Mouse (Mus musculus) thymus, postnatal 10 days (tissue): ENCODE results near the gene Trim44.

Experiments
- DNase-seq, 2 experiments: peaks; one replicate each; pipeline ENCODE4 v3.0.0; 2021; ENCODE audit warnings: low spot score in 2 of 2

Trim44 gene

DNA sequence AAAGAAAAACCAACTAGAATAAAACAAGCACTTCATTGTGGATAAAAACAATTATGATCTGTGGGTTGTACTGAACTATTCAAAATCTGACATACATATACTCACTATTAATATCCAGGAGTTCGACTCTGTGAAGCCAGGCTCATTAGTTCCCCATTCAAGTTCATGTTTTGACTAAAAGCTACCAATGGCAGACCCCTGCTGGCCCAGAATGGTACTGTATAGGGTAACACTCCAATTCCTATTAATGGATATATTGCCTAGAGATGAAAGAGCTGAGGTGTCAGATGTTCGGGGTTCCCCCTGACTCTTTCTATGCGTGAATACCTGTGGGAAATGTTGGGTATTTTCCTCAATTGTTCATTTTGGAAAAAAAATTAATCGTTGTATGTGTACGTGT lies 117.6 kb downstream of the Trim44 start:
- DNase-seq: peak; percentile 54 to 75

DNA sequence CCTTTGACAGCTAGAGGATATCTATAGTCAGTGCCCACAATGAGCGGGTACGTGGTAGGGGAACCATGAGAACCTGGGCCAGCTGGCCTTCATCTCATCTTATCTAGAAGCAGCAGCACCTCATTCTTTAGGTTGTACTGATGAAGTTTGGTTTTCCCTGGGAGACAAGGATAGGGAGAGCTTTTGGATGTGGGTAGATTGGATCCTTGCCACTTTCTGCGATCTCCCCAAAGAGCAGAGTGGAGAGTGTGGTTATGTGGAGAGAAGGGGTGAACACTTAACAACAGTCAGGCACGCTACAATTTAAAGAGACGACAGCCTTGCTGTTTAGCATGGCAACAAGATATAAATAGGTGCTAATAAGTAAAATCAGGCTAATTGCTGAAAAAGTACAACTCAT lies 119.0 kb downstream of the Trim44 start:
- DNase-seq: no peak

DNA sequence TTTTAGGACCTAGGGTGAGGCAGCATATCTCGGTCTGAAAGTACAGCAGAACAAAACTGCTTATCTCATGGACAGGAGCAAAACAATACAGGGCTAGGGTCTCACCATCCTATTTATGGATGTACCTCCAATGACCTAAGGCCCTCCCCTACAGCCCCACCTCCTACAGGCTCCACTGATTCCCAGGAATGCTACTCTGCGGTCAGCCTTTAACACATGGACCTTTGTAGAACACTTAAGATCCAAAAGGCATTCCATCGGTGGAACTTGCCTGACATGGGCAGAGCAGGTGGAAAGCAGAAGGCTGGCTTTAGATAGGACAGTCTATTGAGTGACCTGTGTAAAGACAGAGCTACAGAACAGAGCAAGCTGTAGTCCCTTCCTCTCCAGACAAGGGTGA lies 120.3 kb downstream of the Trim44 start:
- DNase-seq: no peak

GRCm38 (mm10) chr2:102282081-102282480 lies 125.5 kb downstream of the Trim44 start:
- DNase-seq: no peak

GRCm38 (mm10) chr2:102279779-102280178 lies 127.8 kb downstream of the Trim44 start:
- DNase-seq: no peak

DNA sequence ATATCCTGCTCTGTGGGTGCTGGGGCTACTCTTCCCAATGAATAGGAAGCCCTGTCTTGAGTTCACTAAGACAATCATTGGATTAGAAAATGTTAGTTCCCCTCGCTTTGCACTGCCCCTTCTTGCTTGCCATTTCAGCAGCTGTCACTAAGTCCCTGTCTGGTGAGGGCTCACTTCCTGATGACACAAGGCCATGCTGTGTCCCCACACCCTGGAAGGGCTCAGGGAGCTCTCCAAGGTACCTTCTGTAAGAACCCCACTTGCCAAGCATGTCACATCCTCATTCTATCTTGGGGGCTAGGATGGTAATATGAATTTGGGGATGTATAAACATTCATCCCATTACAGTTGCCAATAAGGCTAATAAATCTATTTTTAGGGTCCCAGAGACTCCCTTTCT lies 129.7 kb downstream of the Trim44 start:
- DNase-seq: peak in 1 of 2 experiments; percentile 44

- DNase-seq: no peak
These were observed 134.3 kb downstream of the Trim44 start for GRCm38 (mm10) chr2:102273280-102273679.

GRCm38 (mm10) chr2:102267582-102268339 lies 139.9 kb downstream of the Trim44 start:
- no peak for DNase-seq

GRCm38 (mm10) chr2:102266911-102267310 lies 140.7 kb downstream of the Trim44 start:
- DNase-seq: no peak

DNA sequence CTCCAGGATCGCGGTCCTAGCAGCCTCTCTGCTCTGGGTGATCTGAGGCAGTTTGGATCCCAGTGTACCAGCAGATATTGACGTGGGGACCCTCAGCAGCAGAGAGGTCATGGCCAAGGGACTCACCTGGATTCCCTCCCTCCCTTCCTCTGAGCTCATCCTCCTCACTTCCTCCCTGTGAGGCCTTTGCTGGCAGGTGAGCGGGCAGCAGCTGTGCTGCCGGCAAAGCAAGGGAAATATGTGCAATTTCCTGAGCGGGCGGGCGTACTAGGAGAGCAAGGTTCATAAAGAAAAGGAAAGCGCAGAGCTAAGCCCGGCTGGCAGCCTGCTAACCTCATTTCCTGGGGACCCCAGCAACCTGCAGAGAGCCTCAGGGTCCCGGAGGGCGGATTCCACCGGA lies 148.5 kb downstream of the Trim44 start:
- peak; percentile 79 to 85 for DNase-seq

- no peak for DNase-seq
These were observed 148.9 kb downstream of the Trim44 start for GRCm38 (mm10) chr2:102258682-102259081.

DNA sequence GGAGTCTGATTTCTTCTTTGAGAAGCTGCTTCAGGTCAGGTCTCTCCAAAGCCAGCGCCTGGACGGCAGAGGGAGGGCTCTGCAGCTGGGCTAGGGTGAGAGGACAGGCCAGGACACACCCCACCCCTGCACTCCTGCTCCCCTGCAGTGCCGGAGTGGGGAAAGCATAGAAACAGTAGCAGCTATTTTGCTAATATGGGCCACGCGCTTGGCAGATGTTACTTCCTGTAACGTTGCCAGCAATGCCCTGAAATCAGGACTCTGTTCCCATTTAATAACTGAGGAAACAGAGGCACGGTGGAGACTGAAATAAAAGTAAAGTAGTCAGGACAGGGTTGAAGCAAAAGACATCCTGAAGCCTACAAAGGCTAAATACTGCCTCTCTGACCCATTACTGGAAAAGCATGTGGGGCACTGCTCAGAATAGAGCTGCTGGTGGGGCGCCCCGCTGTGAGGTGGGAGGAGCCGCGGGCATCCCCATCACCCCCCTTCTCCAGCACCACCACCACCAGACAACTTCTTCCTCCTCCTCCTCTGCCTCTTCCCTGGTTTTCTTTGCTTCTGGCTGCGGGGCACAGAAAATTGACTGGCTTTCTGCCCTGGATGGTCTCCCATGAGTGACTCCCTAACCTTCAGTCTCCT lies 149.5 kb downstream of the Trim44 start:
- peak in 1 of 2 experiments; percentile 26 for DNase-seq

- no peak for DNase-seq
These were observed 150.9 kb downstream of the Trim44 start for GRCm38 (mm10) chr2:102256591-102257335.

DNA sequence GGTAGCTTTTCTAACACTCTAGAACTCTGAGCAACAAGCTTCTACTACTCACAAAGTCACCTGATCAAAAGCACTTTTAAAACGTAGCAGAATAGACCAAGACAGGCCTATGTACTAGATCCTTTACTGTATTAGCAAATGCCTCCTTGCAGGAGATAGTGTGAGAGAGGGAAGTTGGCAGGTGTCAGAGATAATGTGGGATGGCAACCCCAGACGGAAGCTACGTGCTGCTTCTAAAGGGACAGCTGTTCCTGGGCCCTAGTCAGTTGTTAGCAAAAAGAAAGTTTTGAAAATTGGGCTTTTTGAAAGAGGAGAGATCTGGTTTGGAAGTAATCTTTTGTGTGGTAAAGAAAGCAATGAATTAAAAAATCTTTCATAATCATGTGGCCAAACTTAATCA lies 151.5 kb downstream of the Trim44 start:
- DNase-seq: no peak

GRCm38 (mm10) chr2:102253204-102253603 lies 154.4 kb downstream of the Trim44 start:
- DNase-seq: no peak

GRCm38 (mm10) chr2:102252651-102253050 lies 155.0 kb downstream of the Trim44 start:
- no peak for DNase-seq
